Mouse (Mus musculus) heart, embryonic 14.5 days (tissue): Measurements from ENCODE around the gene Tec. TPM values are rescaled to one million over a fixed set of nuclear protein-coding genes. Genes with fewer than 3 reads are reported as not detected.
A peak's percentile ranks its signal among the peaks of the same experiment; 100 is the strongest.

Source experiments
- ATAC-seq: fragments of 200-750 bp; cut with Nextera tagmentation; 2 replicates; pipeline ENCODE4 v1.8.0; 2017; ENCODE audit warnings: low read depth, moderate TSS enrichment; ENCODE audit not compliant: insufficient number of reproducible peaks, insufficient read depth, low FRiP score
- H3K27ac ChIP-seq, 2 experiments: fragments of 200-500 bp in 1 of 2; fragments of 300-500 bp in 1 of 2; sonication (generic) in 1 of 2; replicated peaks in 1 of 2; 2 replicates each; pipeline ENCODE4 v1.5.1; 2012 to 2014; ENCODE audit warnings: low read depth in 2 of 2, low read length in 2 of 2, control low read depth in 1 of 2, mild to moderate bottlenecking in 1 of 2, mixed read lengths in 1 of 2; ENCODE audit not compliant: control insufficient read depth in 1 of 2, insufficient read depth in 1 of 2
- H3K27me3 ChIP-seq: fragments of 300-500 bp; sonication (generic); 2 replicates; pipeline ENCODE4 v1.6.1; 2014; ENCODE audit warnings: mild to moderate bottlenecking, low read length, control low read depth; ENCODE audit not compliant: control insufficient read depth, insufficient read depth
- H3K36me3 ChIP-seq: fragments of 300-500 bp; sonication (generic); 2 replicates; pipeline ENCODE4 v1.6.1; 2014; ENCODE audit warnings: mild to moderate bottlenecking, control low read depth, low read length, mixed read lengths; ENCODE audit not compliant: control insufficient read depth, insufficient read depth
- H3K4me1 ChIP-seq, 2 experiments: fragments of 200-500 bp in 1 of 2; fragments of 300-500 bp in 1 of 2; sonication (generic) in 1 of 2; 2 replicates each; pipeline ENCODE4 v1.6.1; 2012 to 2014; ENCODE audit warnings: low read length in 2 of 2, control low read depth in 1 of 2, mixed read lengths in 1 of 2; ENCODE audit not compliant: control insufficient read depth in 2 of 2, insufficient read depth in 2 of 2
- H3K4me2 ChIP-seq: fragments of 300-500 bp; sonication (generic); 2 replicates; pipeline ENCODE4 v1.6.1; 2014; ENCODE audit warnings: mild to moderate bottlenecking, low read length
- H3K4me3 ChIP-seq, 2 experiments: fragments of 200-500 bp in 1 of 2; fragments of 300-500 bp in 1 of 2; sonication (generic) in 1 of 2; 2 replicates each; pipeline ENCODE4 v1.5.1; 2012 to 2014; ENCODE audit warnings: low read length in 2 of 2, mild to moderate bottlenecking in 2 of 2, control low read depth in 1 of 2, low read depth in 1 of 2, moderate library complexity in 1 of 2; ENCODE audit not compliant: control insufficient read depth in 1 of 2, insufficient read depth in 1 of 2
- H3K9ac ChIP-seq: fragments of 300-500 bp; sonication (generic); 2 replicates; pipeline ENCODE4 v1.6.1; 2014; ENCODE audit warnings: mild to moderate bottlenecking, low read length
- H3K9me3 ChIP-seq: fragments of 300-500 bp; sonication (generic); 2 replicates; pipeline ENCODE4 v1.6.1; 2016; ENCODE audit warnings: low read length, control low read depth; ENCODE audit not compliant: control insufficient read depth
- WGBS: fragments of 180-500 bp; shearing (Covaris S2); extraction: QIAGEN DNeasy Blood & Tissue Kit; methylation state at CpG from one replicate; pipeline ENCODE4 v1.1.7; 2014; 5-methylcytosine and 5-hydroxymethylcytosine counted together
- polyA plus RNA-seq: library from polyadenylated mRNA; unstranded; fragments of >200 nt; fragmentation: Nextera tagmentation; extraction: Ambion mirVana; gene quantifications from 2 replicates; pipeline ENCODE4 v1.2.1, GENCODE M21; 2014

Tec gene
- polyA plus RNA-seq: 17.7 and 18.7 TPM in 2 replicates

- Histone ChIP-seq H3K4me2 (peak within 1 kb of the TSS; percentile 92), H3K4me1 (peaks cover 2 to 16% of the 10 kb centered on the region in 2 experiments; a peak in 3 of 4 replicates), H3K27me3 (no peaks in the 10 kb centered on the region), H3K9me3 (no peaks in the 10 kb centered on the region), H3K36me3 (no peaks in the 10 kb centered on the region), H3K9ac (peak within 1 kb of the TSS; percentile 81), H3K27ac (peak within 1 kb of the TSS; percentile 63 to 79), H3K4me3 (peak within 1 kb of the TSS; percentile 67 to 80)
- peak; percentile 89 for ATAC-seq
- under 1% methylated on average over 60 of the region's 60 CpGs for WGBS
Measured at GRCm38 (mm10) chr5:72868091-72868875, at the start of gene Tec. TSS of gene Tec (minus strand) at chr5:72868483.

- no peaks in the 10 kb centered on the region for H3K36me3 ChIP-seq
- ATAC-seq: no peak
- no peaks in the 10 kb centered on the region for H3K27me3 ChIP-seq
- 21% methylated on average over 1 of the region's 1 CpGs for WGBS
- H3K4me1 ChIP-seq: peaks cover 7 to 41% of the 10 kb centered on the region in 2 experiments
- H3K4me3 ChIP-seq: peak overlapping the region; percentile 89 to 99; a peak in 2 of 4 replicates
- H3K9ac ChIP-seq: peak overlapping the region; percentile 100
- H3K27ac ChIP-seq: peak overlapping the region in 1 of 2 experiments; percentile 100; a peak in 2 of 4 replicates
- no peaks in the 10 kb centered on the region for H3K9me3 ChIP-seq
- peak overlapping the region; percentile 83 for H3K4me2 ChIP-seq
Measured at GRCm38 (mm10) chr5:72916851-72917250, 48.6 kb upstream of the Tec start.

GRCm38 (mm10) chr5:72916048-72916447 is 47.8 kb upstream of the Tec start:
- peaks cover 7 to 38% of the 10 kb centered on the region in 2 experiments for H3K4me1 ChIP-seq
- H3K4me2 ChIP-seq: peak overlapping the region; percentile 83
- 6% methylated on average over 4 of the region's 4 CpGs for WGBS
- ATAC-seq: no peak
- H3K4me3 ChIP-seq: peak overlapping the region; percentile 89 to 99
- no peaks in the 10 kb centered on the region for H3K27me3 ChIP-seq
- H3K9me3 ChIP-seq: no peaks in the 10 kb centered on the region
- H3K9ac ChIP-seq: peak overlapping the region; percentile 100
- H3K36me3 ChIP-seq: no peaks in the 10 kb centered on the region
- peak overlapping the region; percentile 97 to 100 for H3K27ac ChIP-seq

GRCm38 (mm10) chr5:72914633-72915561 is 46.6 kb upstream of the Tec start:
- H3K4me1 ChIP-seq: peaks cover 7 to 31% of the 10 kb centered on the region in 2 experiments
- H3K27me3 ChIP-seq: no peaks in the 10 kb centered on the region
- peak; percentile 40 for ATAC-seq
- peak overlapping the region; percentile 83 for H3K4me2 ChIP-seq
- WGBS: under 1% methylated on average over 65 of the region's 66 CpGs
- H3K4me3 ChIP-seq: peak overlapping the region; percentile 89 to 99
- H3K9ac ChIP-seq: peak overlapping the region; percentile 100
- peak overlapping the region; percentile 97 to 100 for H3K27ac ChIP-seq
- H3K36me3 ChIP-seq: no peaks in the 10 kb centered on the region
- no peaks in the 10 kb centered on the region for H3K9me3 ChIP-seq

- Histone ChIP-seq H3K27me3 (no peaks in the 10 kb centered on the region), H3K36me3 (no peaks in the 10 kb centered on the region), H3K9me3 (no peaks in the 10 kb centered on the region), H3K4me1 (peaks cover 7 to 26% of the 10 kb centered on the region in 2 experiments), H3K27ac (peak within 1 kb of the TSS; percentile 97 to 100), H3K4me3 (peak within 1 kb of the TSS; percentile 89 to 99), H3K4me2 (peak within 1 kb of the TSS; percentile 83), H3K9ac (peak within 1 kb of the TSS; percentile 100)
- WGBS: under 1% methylated on average over 82 of the region's 83 CpGs
- ATAC-seq: peak; percentile 92
Measured at GRCm38 (mm10) chr5:72913648-72914557, 45.6 kb upstream of the Tec start, which contains the start of gene Slain2. TSS of gene Slain2 (plus strand) at chr5:72914304.

- ATAC-seq: no peak
- Histone ChIP-seq H3K9me3 (no peaks in the 10 kb centered on the region), H3K4me1 (peaks cover 12 to 20% of the 10 kb centered on the region in 2 experiments), H3K36me3 (no peaks in the 10 kb centered on the region), H3K4me3 (no peak overlapping the region), H3K27ac (no peak overlapping the region), H3K9ac (no peak overlapping the region), H3K27me3 (no peaks in the 10 kb centered on the region), H3K4me2 (no peak overlapping the region)
- WGBS: 81% methylated on average over 3 of the region's 3 CpGs
Measured at GRCm38 (mm10) chr5:72911284-72911683, 43.0 kb upstream of the Tec start.
